Mouse (Mus musculus) embryo, embryonic 11.5 days (tissue): ENCODE measurements around the gene Olfr807.

ENCODE experiments used
- DNase-seq: peaks from one replicate; pipeline ENCODE4 v3.0.0-alpha.2; 2012; ENCODE audit warnings: low read depth, low spot score

Gene Olfr807

GRCm38 (mm10) chr10:129757693-129758092 lies at the start of gene Olfr807:
Olfr807 (minus strand) TSS chr10:129757793.
- DNase-seq = no peak

DNA sequence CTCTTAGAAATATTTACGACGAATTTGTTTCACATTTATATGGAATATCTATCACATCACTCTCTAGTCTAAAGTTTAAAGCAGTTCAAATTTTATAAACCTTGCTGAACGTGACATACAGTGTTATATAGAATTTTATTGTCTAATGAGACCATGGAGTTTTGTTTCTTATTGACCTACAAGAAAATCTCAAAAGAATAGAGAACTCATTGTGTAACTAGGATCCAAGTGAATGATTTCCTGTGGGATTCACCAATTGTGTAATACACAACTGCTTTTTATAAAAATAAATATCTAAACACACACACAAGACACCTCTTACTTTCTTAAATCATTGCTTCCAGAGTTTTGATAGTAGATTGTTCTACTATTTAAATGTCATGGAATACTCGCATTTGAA lies 46.7 kb upstream of the Olfr807 start, which contains the start of gene Olfr811:
Gene Olfr811 (minus strand): TSS at position 101 of the 400 bp plus-strand sequence.
- no peak for DNase-seq

DNA sequence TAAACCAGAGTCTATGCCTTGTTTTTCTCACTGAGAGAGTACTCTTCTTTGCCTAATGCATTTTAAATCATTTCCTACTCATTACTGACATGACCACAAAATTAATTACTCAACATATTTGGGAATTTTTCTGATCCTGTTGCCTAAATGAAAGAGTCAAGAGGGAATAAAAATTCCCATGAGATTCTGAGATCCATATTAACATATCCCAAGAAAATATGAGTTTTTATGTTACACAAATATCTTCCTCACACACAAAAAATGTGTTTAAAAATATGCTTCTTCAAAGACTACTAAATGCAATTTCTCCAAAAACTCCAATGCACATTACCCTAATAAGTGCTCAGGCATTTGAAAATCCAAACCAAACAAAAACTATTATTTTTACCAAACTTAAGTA lies 37.2 kb upstream of the Olfr807 start, which contains the start of gene Olfr810:
Gene Olfr810 (minus strand): TSS at position 101 of the 400 bp plus-strand sequence.
- no peak for DNase-seq

DNA sequence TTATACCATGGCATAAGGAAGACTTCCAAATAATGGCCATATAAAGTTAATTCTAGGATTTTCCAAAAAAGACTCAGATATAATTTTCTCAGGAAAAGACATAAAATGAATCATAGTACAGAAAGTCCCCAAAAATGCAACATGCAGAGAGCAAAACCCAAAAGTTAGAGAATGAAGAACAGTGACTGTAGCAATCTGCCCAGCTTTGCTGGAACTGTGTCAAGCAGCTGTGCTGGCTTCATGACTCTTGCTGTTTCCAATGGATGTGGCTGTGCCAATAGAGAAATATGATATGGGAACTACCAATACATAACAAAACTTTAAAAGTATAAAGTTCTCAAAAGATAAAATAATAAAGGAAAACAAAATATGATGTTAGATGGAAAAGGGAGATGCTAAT lies 20.5 kb upstream of the Olfr807 start:
- no peak for DNase-seq

DNA sequence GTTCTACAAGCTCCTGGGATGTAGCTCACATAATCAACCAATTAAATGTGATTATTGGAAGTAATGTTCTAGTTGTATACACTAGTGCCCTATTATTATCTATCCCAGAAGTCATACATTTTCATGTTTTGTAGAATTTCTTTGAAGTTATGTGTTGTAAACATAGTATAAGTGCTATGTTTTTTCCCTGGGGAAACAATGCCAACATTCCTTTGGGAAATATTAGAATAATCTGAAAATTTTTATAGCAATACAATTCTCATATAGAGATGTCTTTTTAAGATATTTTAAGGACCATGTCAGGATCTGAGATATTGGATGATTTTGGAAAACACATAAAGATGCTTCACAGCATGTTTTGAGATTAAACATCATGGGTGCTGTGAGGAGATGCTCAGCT lies 16.7 kb upstream of the Olfr807 start, which contains the start of gene Olfr809:
Gene Olfr809 (plus strand): TSS at position 301 of the 400 bp plus-strand sequence.
- no peak for DNase-seq

GRCm38 (mm10) chr10:129765182-129765581 lies 7.6 kb upstream of the Olfr807 start, which contains the start of gene Olfr808:
Olfr808 (plus strand) TSS chr10:129765482.
- no peak for DNase-seq

DNA sequence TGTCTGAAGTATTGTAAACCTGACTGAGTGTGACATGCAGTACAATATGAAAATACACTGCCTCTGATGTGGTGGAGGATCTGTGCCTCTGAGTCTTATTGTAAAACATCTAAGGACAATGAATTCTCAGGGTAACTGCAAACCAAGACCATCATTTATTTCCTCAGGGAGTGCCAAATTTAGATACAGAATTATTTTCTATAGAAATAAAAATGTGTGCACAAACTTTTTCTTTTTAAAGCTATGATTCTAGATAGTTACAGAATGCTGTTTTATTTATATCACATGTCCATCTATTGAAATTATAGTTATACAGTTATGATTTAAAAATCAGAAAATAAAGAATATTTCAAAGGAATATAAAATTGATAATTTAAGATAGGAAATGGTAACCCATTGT lies 15.8 kb downstream of the Olfr807 start, which contains the start of gene Olfr806:
Gene Olfr806 (minus strand): TSS at position 101 of the 400 bp plus-strand sequence.
- no peak for DNase-seq

DNA sequence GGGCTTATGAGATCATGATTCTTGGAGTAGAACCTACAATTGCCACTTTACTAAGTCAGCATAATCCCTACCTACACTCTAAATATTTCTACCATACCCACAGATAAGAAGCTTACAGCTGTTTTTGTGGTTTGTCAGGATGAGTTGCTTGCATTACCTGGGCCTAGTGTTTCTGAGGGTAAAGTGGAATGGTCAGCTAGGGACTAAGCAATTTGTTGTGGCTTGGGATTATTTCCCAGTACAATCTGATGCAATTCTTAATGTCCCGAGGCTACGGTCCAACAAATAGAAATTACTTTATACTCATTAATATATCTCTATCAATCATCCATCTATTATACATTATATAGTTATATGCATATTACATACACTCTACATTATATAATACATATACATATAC lies 28.3 kb downstream of the Olfr807 start, which contains the start of gene Olfr805:
Gene Olfr805 (minus strand): TSS at position 101 of the 400 bp plus-strand sequence.
- no peak for DNase-seq
